Mouse (Mus musculus): ENCODE measurements around the gene Ntm. TPM values are rescaled to one million over a fixed set of nuclear protein-coding genes. Genes with fewer than 3 reads are reported as not detected.

Gene Ntm
- polyA plus RNA-seq, 1 experiment from 2014 or later, result 22.6 TPM

- Histone ChIP-seq H3K9me3 (ENCODE audit: control insufficient read depth, low read length) (no peaks in the 10 kb centered on the region), H3K4me2 (ENCODE audit: low read depth) (no peak overlapping the region), H3K4me1 (ENCODE audit: control insufficient read depth, insufficient read depth, low read length) (peaks cover 12% of the 10 kb centered on the region), H3K4me3 (ENCODE audit: low read depth, low read length) (no peak overlapping the region), H3K9ac (ENCODE audit: low read length) (no peak overlapping the region), H3K27me3 (ENCODE audit: control insufficient read depth, insufficient read depth, low read length) (no peaks in the 10 kb centered on the region), H3K36me3 (ENCODE audit: control insufficient read depth, insufficient read depth, low read length) (no peaks in the 10 kb centered on the region), H3K27ac (ENCODE audit: low read depth, low read length) (no peak overlapping the region)
- DNase-seq (ENCODE audit: low spot score), result no peak
- no peak for ATAC-seq (ENCODE audit: insufficient read depth, low FRiP score, low TSS enrichment)
- 53% methylated on average over 8 of the region's 8 CpGs for WGBS
These were observed 647.1 kb downstream of the Ntm start for GRCm38 (mm10) chr9:29315842-29316241.

- H3K4me2 ChIP-seq (ENCODE audit: low read depth), result no peak overlapping the region
- DNase-seq (ENCODE audit: low spot score) (no peak), ATAC-seq (ENCODE audit: insufficient read depth, low FRiP score, low TSS enrichment) (no peak)
- no peaks in the 10 kb centered on the region for H3K9me3 ChIP-seq (ENCODE audit: control insufficient read depth, low read length)
- H3K9ac ChIP-seq (ENCODE audit: low read length), result no peak overlapping the region
- no peak overlapping the region for H3K4me3 ChIP-seq (ENCODE audit: low read depth, low read length)
- no peaks in the 10 kb centered on the region for H3K4me1 ChIP-seq (ENCODE audit: control insufficient read depth, insufficient read depth, low read length)
- no peak overlapping the region for H3K27ac ChIP-seq (ENCODE audit: low read depth, low read length)
- H3K27me3 ChIP-seq (ENCODE audit: control insufficient read depth, insufficient read depth, low read length), result no peaks in the 10 kb centered on the region
- 1% methylated on average over 2 of the region's 2 CpGs for WGBS
- no peaks in the 10 kb centered on the region for H3K36me3 ChIP-seq (ENCODE audit: control insufficient read depth, insufficient read depth, low read length)
These were observed 656.0 kb downstream of the Ntm start for GRCm38 (mm10) chr9:29306961-29307360.

- H3K27ac ChIP-seq (ENCODE audit: low read depth, low read length), result no peak overlapping the region
- no peaks in the 10 kb centered on the region for H3K27me3 ChIP-seq (ENCODE audit: control insufficient read depth, insufficient read depth, low read length)
These were observed 664.6 kb downstream of the Ntm start for GRCm38 (mm10) chr9:29298340-29298739.

GRCm38 (mm10) chr9:29296752-29297151 is 666.2 kb downstream of the Ntm start:
- H3K9ac ChIP-seq (ENCODE audit: low read length), result no peak overlapping the region
- H3K4me1 ChIP-seq (ENCODE audit: control insufficient read depth, insufficient read depth, low read length), result no peaks in the 10 kb centered on the region
- H3K36me3 ChIP-seq (ENCODE audit: control insufficient read depth, insufficient read depth, low read length), result no peaks in the 10 kb centered on the region
- H3K27ac ChIP-seq (ENCODE audit: low read depth, low read length), result no peak overlapping the region
- H3K4me2 ChIP-seq (ENCODE audit: low read depth), result no peak overlapping the region
- no peaks in the 10 kb centered on the region for H3K27me3 ChIP-seq (ENCODE audit: control insufficient read depth, insufficient read depth, low read length)
- WGBS, result 87% methylated on average over 3 of the region's 3 CpGs
- no peak overlapping the region for H3K4me3 ChIP-seq (ENCODE audit: low read depth, low read length)
- DNase-seq (ENCODE audit: low spot score) (no peak), ATAC-seq (ENCODE audit: insufficient read depth, low FRiP score, low TSS enrichment) (no peak)
- H3K9me3 ChIP-seq (ENCODE audit: control insufficient read depth, low read length), result no peaks in the 10 kb centered on the region

More at GRCm38 (mm10) chr9:29298340-29298739, 664.6 kb downstream of the Ntm start:
- ATAC-seq (ENCODE audit: insufficient read depth, low FRiP score, low TSS enrichment) (no peak), DNase-seq (ENCODE audit: low spot score) (no peak)
- Histone ChIP-seq H3K4me1 (ENCODE audit: control insufficient read depth, insufficient read depth, low read length) (no peaks in the 10 kb centered on the region), H3K9me3 (ENCODE audit: control insufficient read depth, low read length) (no peaks in the 10 kb centered on the region), H3K4me2 (ENCODE audit: low read depth) (no peak overlapping the region), H3K9ac (ENCODE audit: low read length) (no peak overlapping the region), H3K4me3 (ENCODE audit: low read depth, low read length) (no peak overlapping the region), H3K36me3 (ENCODE audit: control insufficient read depth, insufficient read depth, low read length) (no peaks in the 10 kb centered on the region)
- WGBS, result 74% methylated on average over 3 of the region's 3 CpGs

GRCm38 (mm10) chr9:29288003-29288704 is 674.8 kb downstream of the Ntm start:
- Histone ChIP-seq H3K9me3 (ENCODE audit: control insufficient read depth, low read length) (no peaks in the 10 kb centered on the region), H3K4me2 (ENCODE audit: low read depth) (no peak overlapping the region), H3K27ac (ENCODE audit: low read depth, low read length) (no peak overlapping the region), H3K27me3 (ENCODE audit: control insufficient read depth, insufficient read depth, low read length) (no peaks in the 10 kb centered on the region), H3K9ac (ENCODE audit: low read length) (no peak overlapping the region), H3K4me1 (ENCODE audit: control insufficient read depth, insufficient read depth, low read length) (no peaks in the 10 kb centered on the region), H3K4me3 (ENCODE audit: low read depth, low read length) (no peak overlapping the region), H3K36me3 (ENCODE audit: control insufficient read depth, insufficient read depth, low read length) (no peaks in the 10 kb centered on the region)
- WGBS, result 94% methylated on average over 7 of the region's 7 CpGs
- DNase-seq (ENCODE audit: low spot score) (no peak), ATAC-seq (ENCODE audit: insufficient read depth, low FRiP score, low TSS enrichment) (no peak)

GRCm38 (mm10) chr9:29285144-29285543 is 677.8 kb downstream of the Ntm start:
- no peak overlapping the region for H3K27ac ChIP-seq (ENCODE audit: low read depth, low read length)
- no peak overlapping the region for H3K9ac ChIP-seq (ENCODE audit: low read length)
- H3K4me1 ChIP-seq (ENCODE audit: control insufficient read depth, insufficient read depth, low read length), result no peaks in the 10 kb centered on the region
- H3K27me3 ChIP-seq (ENCODE audit: control insufficient read depth, insufficient read depth, low read length), result no peaks in the 10 kb centered on the region
- ATAC-seq (ENCODE audit: insufficient read depth, low FRiP score, low TSS enrichment) (no peak), DNase-seq (ENCODE audit: low spot score) (no peak)
- H3K4me2 ChIP-seq (ENCODE audit: low read depth), result no peak overlapping the region
- no peak overlapping the region for H3K4me3 ChIP-seq (ENCODE audit: low read depth, low read length)
- no peaks in the 10 kb centered on the region for H3K36me3 ChIP-seq (ENCODE audit: control insufficient read depth, insufficient read depth, low read length)
- H3K9me3 ChIP-seq (ENCODE audit: control insufficient read depth, low read length), result no peaks in the 10 kb centered on the region

- no peak for DNase-seq (ENCODE audit: low spot score)
- 81% methylated on average over 3 of the region's 3 CpGs for WGBS
- H3K9ac ChIP-seq (ENCODE audit: low read length), result no peak overlapping the region
These were observed 690.1 kb downstream of the Ntm start for GRCm38 (mm10) chr9:29272861-29273260.

GRCm38 (mm10) chr9:29269988-29270387 is 693.0 kb downstream of the Ntm start:
- Histone ChIP-seq H3K9me3 (ENCODE audit: control insufficient read depth, low read length) (no peaks in the 10 kb centered on the region), H3K9ac (ENCODE audit: low read length) (no peak overlapping the region), H3K4me1 (ENCODE audit: control insufficient read depth, insufficient read depth, low read length) (no peaks in the 10 kb centered on the region), H3K36me3 (ENCODE audit: control insufficient read depth, insufficient read depth, low read length) (no peaks in the 10 kb centered on the region), H3K4me2 (ENCODE audit: low read depth) (no peak overlapping the region), H3K27me3 (ENCODE audit: control insufficient read depth, insufficient read depth, low read length) (no peaks in the 10 kb centered on the region), H3K27ac (ENCODE audit: low read depth, low read length) (no peak overlapping the region), H3K4me3 (ENCODE audit: low read depth, low read length) (no peak overlapping the region)
- 86% methylated on average over 6 of the region's 6 CpGs for WGBS
- DNase-seq (ENCODE audit: low spot score) (no peak), ATAC-seq (ENCODE audit: insufficient read depth, low FRiP score, low TSS enrichment) (no peak)

More at GRCm38 (mm10) chr9:29272861-29273260, 690.1 kb downstream of the Ntm start:
- ATAC-seq (ENCODE audit: insufficient read depth, low FRiP score, low TSS enrichment), result no peak
- H3K4me3 ChIP-seq (ENCODE audit: low read depth, low read length), result no peak overlapping the region
- no peaks in the 10 kb centered on the region for H3K27me3 ChIP-seq (ENCODE audit: control insufficient read depth, insufficient read depth, low read length)
- no peak overlapping the region for H3K27ac ChIP-seq (ENCODE audit: low read depth, low read length)
- H3K4me2 ChIP-seq (ENCODE audit: low read depth), result no peak overlapping the region
- no peaks in the 10 kb centered on the region for H3K4me1 ChIP-seq (ENCODE audit: control insufficient read depth, insufficient read depth, low read length)
- no peaks in the 10 kb centered on the region for H3K36me3 ChIP-seq (ENCODE audit: control insufficient read depth, insufficient read depth, low read length)
- H3K9me3 ChIP-seq (ENCODE audit: control insufficient read depth, low read length), result no peaks in the 10 kb centered on the region

- Histone ChIP-seq H3K9me3 (ENCODE audit: control insufficient read depth, low read length) (no peaks in the 10 kb centered on the region), H3K36me3 (ENCODE audit: control insufficient read depth, insufficient read depth, low read length) (no peaks in the 10 kb centered on the region), H3K9ac (ENCODE audit: low read length) (no peak overlapping the region), H3K27ac (ENCODE audit: low read depth, low read length) (no peak overlapping the region), H3K4me2 (ENCODE audit: low read depth) (no peak overlapping the region), H3K4me1 (ENCODE audit: control insufficient read depth, insufficient read depth, low read length) (no peaks in the 10 kb centered on the region), H3K4me3 (ENCODE audit: low read depth, low read length) (no peak overlapping the region), H3K27me3 (ENCODE audit: control insufficient read depth, insufficient read depth, low read length) (no peaks in the 10 kb centered on the region)
- ATAC-seq (ENCODE audit: insufficient read depth, low FRiP score, low TSS enrichment), result no peak
- 95% methylated on average over 2 of the region's 2 CpGs for WGBS
- DNase-seq (ENCODE audit: low spot score), result no peak
These were observed 693.7 kb downstream of the Ntm start for GRCm38 (mm10) chr9:29269277-29269646.
